Mouse (Mus musculus) left cerebral cortex, postnatal 14 days (tissue): Measurements from ENCODE around the gene Cks2. TPM values are rescaled to one million over a fixed set of nuclear protein-coding genes. Genes with fewer than 3 reads are reported as not detected.

Experiments used
- DNase-seq, 2 experiments: peaks; one replicate each; pipeline ENCODE4 v3.0.0; 2021 to 2022; ENCODE audit warnings: low spot score in 2 of 2, mixed read lengths in 1 of 2
- intact Hi-C: fragments of 180-260 bp; cut with DNase I; formaldehyde crosslinking; loops from one replicate; pipeline ENCODE4 v1.15.1; 2025
- long read RNA-seq, 2 experiments: library from polyadenylated mRNA; stranded (forward); transcript quantifications; one replicate each; pipeline ENCODE4 v2.0.0; 2021
- total RNA-seq, 2 experiments: library from RNA; stranded (reverse); gene quantifications; 2 replicates each; pipeline ENCODE4 v1.2.3; 2021

Gene Cks2
- total RNA-seq = 1 to 10 TPM; 2.4 to 3.6 TPM
- long read RNA-seq, experiment 1, partial matches to known transcripts = 0 of 2 reads
- long read RNA-seq, experiment 1, other reads (novel, unspliced or antisense) = 0 of 2 reads
- long read RNA-seq, experiment 2 = 0 reads

DNA sequence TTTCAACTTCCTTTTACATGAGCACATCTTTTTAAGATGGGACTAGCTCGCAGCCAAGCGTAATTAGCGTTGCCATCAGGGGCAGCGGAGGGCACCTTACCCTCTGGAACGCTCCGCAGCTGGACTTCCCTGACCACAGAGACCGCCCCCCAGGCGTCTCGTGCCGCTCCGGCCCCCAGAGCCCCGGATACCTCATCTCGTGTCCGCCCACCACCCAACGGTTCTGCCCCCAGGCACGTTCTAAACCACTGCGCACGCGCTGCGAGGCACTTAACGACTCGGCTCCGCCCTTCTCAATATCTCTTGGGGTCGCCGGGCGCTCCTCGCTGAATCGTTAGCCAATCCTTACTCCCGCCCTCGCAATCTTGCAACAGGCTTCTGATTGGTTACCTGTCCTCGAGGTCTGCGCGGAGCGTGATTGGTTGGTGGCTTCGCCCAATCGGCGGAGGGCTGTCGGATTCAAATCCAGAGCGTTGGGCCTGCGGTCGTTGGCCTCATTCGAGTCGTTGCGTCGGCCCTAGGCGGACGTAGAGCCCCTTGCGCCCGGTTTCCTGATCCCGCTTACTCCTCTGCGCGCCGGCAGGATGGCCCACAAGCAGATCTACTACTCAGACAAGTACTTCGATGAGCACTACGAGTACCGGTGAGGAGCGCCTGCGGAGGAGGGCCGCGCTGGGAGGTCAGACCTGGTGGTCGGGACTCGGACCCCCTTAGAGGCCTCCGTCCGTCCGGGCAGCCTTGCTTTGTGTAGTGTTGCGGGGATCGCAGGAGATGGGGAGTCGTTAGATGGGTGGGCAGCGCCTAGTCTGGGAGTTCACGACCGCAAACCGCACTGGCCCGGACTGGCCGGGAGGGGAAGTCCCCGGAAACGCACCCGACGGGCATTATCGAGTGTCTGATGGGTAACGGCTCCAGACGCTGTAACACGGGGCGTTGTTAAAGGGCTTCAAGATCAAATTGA is at the start of gene Cks2:
Cks2 (plus strand) TSS at position 404 of the 961 bp plus-strand sequence.
- DNase-seq = peak; percentile 99
- intact Hi-C loops = no loop called here

DNA sequence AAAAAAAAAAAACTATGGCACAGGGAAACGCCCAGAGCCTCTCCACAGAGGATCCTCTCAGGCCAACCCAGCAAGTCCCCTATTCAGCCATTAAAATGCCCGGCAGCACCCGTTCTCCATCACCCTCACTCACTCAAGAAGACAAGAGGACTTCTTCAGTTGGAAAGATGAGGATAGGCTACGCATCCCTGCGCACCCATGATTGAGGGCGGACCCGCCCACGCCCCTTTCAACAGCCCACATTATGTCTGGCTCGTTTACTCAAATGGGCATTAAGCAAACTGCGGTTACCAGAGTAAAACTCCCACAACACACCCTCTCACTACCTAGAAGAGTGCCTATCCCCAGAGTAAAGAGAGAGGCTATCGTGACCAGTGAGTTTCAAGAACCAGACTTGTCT is 49.6 kb upstream of the Cks2 start:
- intact Hi-C loops = no loop called here
- peak in 1 of 2 experiments; percentile 30 for DNase-seq

DNA sequence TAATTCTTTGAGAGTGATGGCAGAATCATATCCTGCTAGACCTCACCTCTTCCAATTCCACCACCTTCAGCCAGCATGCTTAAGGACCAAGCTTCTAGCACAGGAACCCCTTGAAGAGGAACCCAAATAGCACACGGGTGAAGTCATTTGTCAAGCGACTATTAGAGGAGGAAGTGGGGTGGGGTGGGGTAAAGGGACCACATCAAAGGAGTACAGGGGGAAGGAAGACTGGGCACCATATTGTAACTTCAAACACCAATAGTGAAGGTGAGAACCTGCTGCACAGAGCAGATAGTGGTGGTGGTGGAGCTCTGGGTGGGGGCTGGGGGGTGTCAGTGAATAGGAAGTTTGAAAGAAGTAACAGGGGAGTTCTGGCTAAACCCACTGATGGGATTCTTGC is 47.0 kb upstream of the Cks2 start:
- intact Hi-C loops = no loop called here
- DNase-seq = no peak

DNA sequence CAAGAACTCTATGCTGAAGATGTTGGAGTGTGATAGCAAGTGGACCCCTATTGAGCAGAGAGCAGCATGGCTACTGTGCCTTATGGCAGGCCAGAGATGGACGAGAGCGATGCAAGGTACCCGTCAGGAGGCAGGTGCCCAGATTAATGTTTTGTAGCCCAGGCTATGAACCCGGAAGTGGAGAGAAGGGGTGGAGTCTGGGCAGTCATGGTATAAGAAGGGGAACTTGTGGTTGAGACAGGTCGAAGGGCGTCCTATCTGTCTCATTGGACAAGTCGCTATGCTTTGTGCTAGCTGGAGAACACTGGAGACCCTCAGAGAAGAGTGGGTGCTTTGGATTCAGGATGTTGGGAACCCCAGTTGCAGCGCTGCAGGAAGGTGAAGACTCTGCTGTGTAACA is 44.9 kb upstream of the Cks2 start:
- no peak for DNase-seq
- intact Hi-C loops = loop anchor here (5.0 kb wide), 1 partner anchor 33 kb away; the partner anchor contains the start of gene Shc3

DNA sequence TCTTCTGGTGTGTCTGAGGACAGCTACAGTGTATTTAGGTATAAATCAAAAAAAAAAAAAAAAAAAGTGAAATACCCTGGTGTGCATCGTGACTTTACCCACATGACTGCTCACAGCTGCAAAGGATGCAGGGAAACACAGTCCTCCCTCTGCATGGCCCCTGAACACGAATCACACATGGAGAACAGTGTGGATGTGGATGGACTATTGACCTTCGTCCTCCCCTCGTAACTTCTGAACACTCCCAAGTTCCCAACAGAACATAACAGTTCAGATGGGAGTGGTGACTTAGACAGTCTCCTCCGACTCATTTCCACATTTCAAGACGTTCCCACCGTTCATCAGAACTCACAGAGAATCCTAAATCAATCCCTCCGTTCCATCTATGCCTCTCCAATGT is 42.3 kb upstream of the Cks2 start:
- intact Hi-C loops = loop anchor here (5.0 kb wide), 1 partner anchor 35 kb away; the partner anchor contains the start of gene Shc3
- no peak for DNase-seq

DNA sequence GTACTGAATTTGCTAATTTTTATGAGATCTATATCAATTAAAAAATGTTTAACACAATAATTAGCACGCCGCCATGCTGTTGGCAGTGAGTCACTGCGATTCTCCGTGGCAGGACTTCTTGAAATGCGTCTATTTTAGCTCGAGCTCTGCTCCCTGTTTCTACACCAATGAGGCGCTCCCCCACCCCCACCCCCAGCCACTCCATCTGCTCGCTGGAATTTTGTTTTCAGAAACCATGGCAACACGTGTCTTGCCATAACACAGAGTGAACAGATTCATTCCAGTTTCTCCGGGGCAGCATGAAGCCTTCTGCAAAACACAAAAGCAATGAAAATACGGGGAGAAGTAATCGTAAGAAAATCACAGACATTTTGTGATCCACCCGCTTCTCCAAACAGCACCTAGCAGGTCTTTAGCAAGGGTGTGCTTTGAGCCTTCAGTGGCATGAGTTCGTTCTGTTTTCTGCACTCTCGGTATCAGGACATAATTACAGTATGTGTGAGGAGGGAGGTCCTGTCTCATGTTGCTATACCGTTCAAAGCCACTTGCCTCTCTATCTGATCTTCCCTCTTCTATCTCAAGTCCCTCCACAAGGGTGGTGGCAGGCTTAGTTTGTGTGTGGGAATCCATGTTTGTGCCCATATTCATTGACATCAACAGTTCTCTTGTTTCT is 41.7 kb upstream of the Cks2 start:
- DNase-seq = peak; percentile 69 to 89
- intact Hi-C loops = loop anchor here (5.0 kb wide), 1 partner anchor 36 kb away; the partner anchor contains the start of gene Shc3

DNA sequence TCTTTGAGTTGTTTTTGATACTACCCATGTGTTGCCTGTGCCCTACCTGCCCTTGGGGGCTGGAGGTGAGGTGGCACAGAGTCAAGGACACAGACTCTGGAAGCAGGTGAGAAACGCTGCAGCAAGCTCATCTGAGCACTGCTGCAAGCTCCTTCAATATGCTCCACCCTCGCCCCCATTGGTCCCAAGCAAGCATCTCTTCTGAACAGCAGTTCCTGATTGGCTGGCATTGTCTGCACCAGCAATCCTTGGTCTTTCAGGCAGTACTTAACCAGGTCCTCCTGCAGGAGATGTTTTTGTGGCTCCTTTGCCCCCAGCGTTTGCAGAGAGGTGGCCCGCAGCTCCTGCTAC is 41.2 kb upstream of the Cks2 start:
- intact Hi-C loops = loop anchor here (5.0 kb wide), 1 partner anchor 37 kb away; the partner anchor contains the start of gene Shc3
- DNase-seq = peak; percentile 70 to 81

DNA sequence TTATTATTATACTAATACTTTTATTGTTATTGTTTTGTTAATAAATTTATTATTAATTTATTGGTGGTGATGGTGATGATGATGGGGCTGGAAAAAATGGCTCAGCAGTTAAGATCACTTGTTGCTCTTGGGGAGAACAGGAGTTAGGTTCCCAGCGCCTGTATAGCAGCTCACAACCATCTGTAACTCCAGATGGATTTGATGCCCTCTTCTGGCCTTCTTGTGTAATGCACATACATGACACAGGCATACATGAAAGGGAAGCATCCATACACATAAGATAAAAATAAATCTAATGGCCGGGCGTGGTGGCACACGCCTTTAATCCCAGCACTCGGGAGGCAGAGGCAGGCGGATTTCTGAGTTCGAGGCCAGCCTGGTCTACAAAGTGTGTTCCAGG is 35.8 kb upstream of the Cks2 start:
- DNase-seq = no peak
- intact Hi-C loops = no loop called here

DNA sequence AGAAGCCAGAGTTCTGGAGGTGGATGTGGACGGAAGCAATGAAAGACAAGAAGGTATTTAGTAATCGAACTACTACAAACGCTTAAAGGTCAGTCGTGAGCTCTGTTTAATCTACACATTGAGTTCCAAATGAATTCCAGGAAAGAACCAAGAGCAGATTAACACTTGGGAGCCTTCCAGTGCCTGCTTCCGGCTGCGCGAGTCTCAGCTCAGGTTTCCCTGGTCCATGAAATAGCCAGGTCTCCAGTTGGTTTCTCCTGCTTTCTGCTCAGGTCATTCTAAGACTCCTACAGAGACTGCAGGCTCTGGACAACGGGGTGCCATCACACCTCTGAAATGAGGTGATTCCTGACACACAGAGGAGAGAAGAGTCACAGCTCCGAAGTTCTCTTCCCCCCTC is 34.0 kb upstream of the Cks2 start:
- intact Hi-C loops = loop anchor here (10.0 kb wide), 1 partner anchor 416 kb away; no protein-coding TSS in a partner anchor

DNA sequence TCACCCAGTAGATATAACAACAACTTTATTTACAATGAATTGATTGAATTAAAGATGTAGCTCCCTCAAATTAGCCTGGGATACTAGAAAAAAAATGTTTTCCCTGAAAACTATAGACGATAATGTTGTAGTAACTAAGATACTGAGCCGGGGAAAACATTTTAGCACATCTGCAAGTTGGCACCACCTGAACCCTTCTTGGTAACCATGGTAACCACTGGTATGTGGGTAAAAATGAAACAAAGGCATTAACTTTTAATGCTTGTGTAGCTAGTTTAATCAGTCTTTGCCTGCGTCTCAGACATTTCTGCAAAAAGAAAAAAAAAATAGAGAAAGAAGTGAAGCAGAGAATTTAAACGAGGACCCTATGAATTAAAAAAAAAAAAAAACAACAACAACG is 33.5 kb upstream of the Cks2 start:
- intact Hi-C loops = loop anchor here (10.0 kb wide), 1 partner anchor 417 kb away; no protein-coding TSS in a partner anchor

More for the DNA sequence above, 34.0 kb upstream of the Cks2 start:
- DNase-seq = no peak

DNA sequence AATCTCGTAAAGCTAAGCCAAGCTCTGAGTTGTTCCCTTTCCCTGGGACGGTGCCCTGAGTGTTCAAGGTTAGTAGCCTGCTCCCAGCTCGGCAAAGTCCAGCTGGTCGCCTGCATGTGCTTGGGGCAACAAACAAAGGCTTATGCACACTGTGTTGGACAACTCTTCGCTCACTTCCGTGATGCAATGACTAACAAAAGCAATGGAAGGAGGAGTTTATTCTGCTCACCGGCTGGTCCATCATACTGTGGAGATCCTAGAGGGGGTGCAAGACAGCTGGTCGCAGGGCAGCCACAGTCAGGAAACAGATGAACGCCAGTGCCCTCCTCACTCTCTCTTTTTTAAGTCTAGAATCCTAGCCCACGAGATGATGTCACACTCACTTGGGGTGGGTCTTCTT is 29.2 kb upstream of the Cks2 start:
- intact Hi-C loops = loop anchor here (5.0 to 10.0 kb wide), 2 partner anchors 194 to 421 kb away; no protein-coding TSS in a partner anchor

More for the DNA sequence above, 33.5 kb upstream of the Cks2 start:
- no peak for DNase-seq

DNA sequence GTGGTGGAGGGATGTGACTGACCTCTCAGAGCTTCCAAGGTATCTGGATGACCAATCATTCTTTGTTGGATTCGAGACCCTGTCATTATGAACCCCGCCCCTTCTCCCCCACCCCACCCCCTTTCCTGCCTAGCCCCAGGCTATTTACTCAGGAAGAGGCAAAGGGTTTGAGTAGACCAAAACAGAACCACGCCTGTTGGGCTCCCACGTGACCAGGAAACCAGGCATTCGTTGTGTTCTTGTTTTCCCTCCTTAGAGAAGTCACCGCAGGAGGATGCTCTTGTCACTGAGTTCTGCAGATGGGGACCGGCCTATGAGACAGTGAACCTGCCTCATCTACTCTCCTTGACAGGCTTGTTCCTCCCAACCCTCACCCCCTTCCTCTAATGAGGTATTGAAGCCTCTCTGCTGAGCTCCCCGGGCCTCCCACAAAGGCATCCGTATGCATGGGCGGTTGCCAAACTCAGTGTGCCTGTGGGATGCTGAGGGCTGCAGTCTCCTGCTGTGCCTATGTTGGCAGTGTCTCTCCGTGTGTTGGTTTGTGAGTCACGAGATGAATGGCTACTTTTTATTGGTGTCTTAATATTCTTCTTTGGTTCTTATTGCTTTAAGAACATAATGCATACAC is 28.5 kb upstream of the Cks2 start:
- DNase-seq = peak; percentile 78 to 84
- intact Hi-C loops = loop anchor here (5.0 to 10.0 kb wide), 2 partner anchors 194 to 422 kb away; no protein-coding TSS in a partner anchor

More for the DNA sequence above, 29.2 kb upstream of the Cks2 start:
- no peak for DNase-seq

DNA sequence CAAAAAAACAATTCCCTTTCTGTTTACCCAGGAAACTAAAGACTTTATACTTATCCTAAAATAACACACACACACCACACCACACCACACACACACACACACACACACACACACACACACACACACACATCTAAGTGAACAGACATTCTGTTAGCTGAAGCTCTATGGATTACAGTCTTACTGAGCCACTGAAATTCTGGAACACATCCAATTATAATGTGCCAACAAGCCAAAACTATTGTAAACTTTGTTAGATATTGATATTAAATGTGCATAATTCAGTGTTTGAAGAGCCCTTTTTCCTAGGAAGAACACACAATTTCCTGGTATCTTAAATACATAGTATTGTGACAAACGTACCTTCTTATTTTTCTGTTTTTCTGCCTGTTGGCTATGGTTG is 27.7 kb upstream of the Cks2 start:
- no peak for DNase-seq
- intact Hi-C loops = loop anchor here (5.0 to 10.0 kb wide), 2 partner anchors 195 to 423 kb away; no protein-coding TSS in a partner anchor

DNA sequence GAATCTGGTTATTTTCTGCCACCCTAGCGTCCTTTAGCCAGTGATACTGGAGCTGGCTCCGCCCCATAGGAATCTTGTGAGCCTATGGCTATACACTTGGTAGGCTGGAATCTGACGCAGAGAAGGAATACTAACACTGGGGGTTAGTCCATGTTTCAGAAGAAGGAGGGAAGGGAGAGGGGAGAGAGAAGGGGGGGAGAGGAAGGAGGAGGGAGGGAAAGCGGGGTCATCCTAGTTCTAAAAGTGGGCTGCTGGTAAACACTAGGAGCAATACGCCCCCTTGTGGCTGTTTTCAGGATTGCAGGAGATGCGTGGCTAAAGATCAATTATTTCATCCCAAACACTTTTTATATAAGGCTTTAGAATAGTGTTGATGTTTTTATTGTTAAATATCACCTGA is 27.2 kb upstream of the Cks2 start:
- peak; percentile 74 to 79 for DNase-seq
- intact Hi-C loops = loop anchor here (2.0 to 10.0 kb wide), 3 partner anchors 49 to 423 kb away; partner anchors contain the start of gene Shc3

DNA sequence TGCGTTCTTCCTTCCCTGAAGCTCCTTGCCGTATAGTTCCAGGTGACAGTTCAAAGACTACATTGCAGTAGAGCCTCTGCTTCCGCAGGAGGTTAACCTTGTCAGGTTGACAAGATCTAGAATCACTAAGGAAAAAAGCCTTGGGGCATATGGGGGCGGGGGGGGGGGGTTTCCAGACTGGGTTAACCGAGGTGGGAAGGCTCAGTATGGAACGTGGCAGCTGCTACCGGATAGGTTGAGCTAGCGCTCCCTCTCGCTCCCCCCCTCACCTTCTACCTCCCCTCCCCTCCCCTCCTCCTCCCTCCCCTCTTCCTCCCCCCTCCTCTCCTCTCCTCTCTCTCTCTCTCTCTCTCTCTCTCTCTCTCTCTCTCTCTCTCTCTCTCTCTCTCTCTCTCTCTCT is 26.4 kb upstream of the Cks2 start:
- DNase-seq = no peak
- intact Hi-C loops = loop anchor here (2.0 to 10.0 kb wide), 3 partner anchors 50 to 424 kb away; partner anchors contain the start of gene Shc3

DNA sequence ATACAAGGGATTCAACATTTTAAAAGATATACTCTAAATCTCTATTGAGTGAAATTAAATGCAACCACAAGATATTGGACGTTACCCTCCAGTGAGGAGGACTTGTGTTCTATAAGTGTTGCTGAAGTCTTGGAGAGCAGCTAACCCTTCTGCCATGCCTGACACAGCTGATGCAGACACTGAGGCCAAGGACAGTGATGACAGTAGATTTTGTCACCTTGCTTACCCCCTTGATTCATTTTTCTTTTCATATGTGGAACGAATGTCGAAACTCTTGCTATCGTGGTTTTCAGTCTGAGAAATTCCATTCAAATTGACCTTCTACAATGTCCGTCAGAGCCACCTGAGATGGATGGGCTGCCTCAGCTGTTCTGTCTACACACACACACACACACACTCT is 22.4 kb upstream of the Cks2 start:
- DNase-seq = no peak
- intact Hi-C loops = no loop called here

DNA sequence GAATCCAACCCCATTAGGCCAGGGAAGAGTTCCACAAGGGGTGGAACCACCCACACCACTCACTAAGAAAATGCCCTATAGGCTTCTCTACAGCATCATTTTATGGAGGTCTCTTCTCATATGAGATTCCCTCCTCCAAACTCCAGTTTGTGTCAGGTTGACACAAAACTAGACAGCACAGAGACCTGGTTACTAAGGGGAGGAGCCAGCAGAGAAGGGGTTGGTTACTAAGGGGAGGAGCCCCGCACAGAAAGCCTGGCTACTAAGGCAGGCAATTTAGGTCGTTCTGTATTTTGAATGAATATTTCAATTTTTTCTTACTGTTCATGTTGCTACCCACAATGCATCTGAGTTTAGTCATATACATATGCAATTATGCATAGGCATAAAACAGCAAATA is 21.4 kb upstream of the Cks2 start:
- intact Hi-C loops = no loop called here
- DNase-seq = no peak

DNA sequence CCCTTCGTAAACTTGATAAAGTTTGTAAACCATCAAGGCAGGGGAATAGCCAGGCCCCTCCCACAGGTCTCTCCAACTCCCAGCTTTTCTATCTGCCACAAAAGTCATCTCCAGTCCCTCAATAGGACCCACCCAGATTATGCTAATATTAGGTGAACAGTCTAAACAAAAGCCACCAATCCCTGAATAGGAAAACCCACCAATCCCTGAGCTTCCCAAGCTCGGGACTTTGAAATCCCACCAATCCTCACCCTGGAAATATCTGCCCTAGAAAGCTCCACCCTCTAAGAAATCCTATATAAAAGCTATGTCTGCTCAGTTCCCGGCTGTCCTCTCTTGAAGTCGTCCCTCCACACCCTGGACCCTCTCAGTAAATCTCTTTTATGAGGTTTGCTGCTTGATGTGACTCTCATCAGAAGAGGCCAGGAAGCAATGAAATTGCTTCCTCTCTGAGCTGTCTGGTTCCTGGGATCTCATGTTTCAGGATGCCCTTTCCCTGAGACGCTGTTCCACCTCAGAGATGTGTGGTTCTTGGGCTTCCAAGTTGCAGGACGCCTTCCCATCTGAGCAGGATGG is 16.7 kb upstream of the Cks2 start:
- intact Hi-C loops = no loop called here
- DNase-seq = no peak
